Mouse (Mus musculus) c-Kit-positive CD71-positive TER-119-positive erythroid progenitor cells, embryonic 14.5 days (primary cell): ENCODE measurements around the gene Fthl17d.
"Not testable (repeated sequence)": the region's sequence is repeated elsewhere in the genome, so short reads cannot be mapped to it uniquely, and the experiment has no call there.

ENCODE experiments used
- DNase-seq: peaks from one replicate; pipeline ENCODE4 v3.0.0-alpha.2; 2013; ENCODE audit warnings: low spot score

Fthl17d gene

DNA sequence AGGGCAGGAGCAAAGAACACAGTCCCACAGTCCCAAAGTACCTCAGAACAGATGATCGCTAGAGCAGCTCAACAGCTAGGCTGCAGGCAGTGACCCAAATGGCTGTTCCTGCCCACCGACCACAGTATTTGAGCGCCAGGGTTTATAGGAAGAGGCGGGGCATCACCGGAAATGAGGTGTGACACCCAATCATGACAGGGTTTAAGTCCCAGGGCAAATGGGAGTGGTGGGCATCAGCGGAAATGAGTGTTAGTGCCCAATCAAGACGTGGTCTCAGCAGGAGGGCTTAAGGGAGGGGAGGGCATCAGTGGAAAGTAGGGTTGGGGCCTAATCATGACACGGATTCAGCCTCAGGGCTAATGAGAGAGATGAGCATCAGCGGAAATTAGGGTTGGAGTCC is at the start of gene Fthl17d:
Gene Fthl17d (minus strand): TSS at position 101 of the 400 bp plus-strand sequence.
- not testable (repeated sequence) for DNase-seq

GRCm38 (mm10) chrX:9033193-9033592 is 46.6 kb upstream of the Fthl17d start, which contains the start of gene Fthl17e:
Gene Fthl17e, plus strand, starts transcription at chrX:9033493.
- not testable (repeated sequence) for DNase-seq

DNA sequence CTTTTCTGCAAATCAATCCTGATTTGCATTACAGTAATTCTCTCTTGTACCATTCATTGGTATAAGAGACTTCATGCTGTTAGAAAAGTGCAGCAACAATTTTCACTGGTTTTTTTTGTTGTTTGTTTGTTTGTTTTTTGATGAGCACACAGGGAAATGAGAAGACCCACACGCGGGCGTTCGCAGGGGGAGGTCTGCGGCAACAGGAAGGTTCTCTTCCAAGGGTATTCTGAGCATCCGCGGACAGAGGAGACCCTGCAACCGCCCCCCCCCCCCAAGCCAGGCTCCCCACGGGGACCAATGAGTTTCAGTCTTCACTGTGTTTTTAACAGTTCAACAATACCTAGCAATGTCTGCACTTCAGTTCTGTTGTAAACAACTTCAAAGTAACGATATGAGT is 32.9 kb upstream of the Fthl17d start:
- DNase-seq: no peak

GRCm38 (mm10) chrX:9016079-9016478 is 29.5 kb upstream of the Fthl17d start:
- DNase-seq: no peak

- not testable (repeated sequence) for DNase-seq
These were observed 10.1 kb downstream of the Fthl17d start, which contains the start of gene Fthl17c for GRCm38 (mm10) chrX:8976459-8976858. Gene Fthl17c, minus strand, starts transcription at chrX:8976559.

DNA sequence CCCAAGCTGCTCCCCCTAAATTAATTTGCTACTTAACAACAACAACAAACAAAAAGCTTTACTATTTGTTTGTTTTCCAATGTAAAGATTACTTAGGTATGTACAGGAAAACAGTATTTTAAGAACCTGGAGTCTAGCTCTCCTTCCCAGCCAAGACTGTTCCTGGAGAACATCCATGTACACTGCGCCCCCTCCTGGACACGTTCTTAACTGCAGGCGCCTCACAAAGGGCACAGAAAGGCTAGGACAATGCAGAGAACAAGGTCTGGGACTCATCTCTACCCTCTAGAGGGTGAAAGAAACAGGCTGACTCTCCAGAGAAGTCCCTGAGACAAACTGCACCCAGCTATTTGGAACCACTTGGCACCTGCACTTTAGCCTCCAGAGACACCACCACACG is 21.9 kb downstream of the Fthl17d start:
- not testable (repeated sequence) for DNase-seq

DNA sequence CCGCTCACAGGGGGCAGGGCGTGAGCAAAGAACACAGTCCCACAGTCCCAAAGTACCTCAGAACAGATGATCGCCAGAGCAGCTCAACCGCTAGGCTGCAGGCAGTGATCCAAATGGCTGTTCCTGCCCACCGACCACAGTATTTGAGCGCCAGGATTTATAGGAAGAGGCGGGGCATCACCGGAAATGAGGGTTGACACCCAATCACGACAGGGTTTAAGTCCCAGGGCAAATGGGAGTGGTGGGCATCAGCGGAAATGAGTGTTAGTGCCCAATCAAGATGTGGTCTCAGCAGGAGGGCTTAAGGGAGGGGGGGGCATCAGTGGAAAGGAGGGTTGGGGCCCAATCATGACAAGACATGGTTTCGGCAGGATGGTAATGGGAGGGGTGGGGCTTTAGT is 23.7 kb downstream of the Fthl17d start, which contains the start of gene Fthl17b:
Gene Fthl17b (minus strand): TSS at position 101 of the 400 bp plus-strand sequence.
- not testable (repeated sequence) for DNase-seq

DNA sequence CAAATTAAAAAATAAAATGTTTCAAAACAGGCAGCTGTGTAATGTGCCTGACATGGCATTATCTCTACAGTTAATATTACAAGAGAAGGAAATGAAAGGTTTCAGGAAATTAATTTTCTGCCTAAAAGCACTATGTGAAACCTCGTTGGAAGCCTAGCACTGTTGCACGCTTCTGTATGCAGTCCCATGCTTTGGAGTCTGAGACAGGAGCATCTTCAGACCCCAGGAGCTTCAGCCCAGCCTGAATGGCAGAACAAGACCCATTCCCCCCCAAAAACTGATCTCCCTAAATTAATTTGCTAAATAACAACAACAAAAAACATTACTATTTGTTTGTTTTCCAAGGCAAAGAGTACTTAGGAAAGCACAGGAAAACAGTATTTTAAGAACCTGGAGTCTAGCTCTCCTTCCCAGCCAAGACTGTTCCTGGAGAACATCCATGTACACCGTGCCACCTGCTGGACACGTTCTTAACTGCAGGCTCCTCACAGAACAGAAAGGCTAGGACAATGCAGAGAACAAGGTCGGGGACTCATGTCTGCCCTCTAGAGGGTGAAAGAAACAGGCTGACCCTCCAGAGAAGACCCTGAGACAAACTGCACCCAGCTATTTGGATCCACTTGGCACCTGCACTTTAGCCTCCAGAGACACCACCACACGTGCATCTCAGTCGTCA is 38.3 kb downstream of the Fthl17d start:
- DNase-seq: peak; percentile 4

- no peak for DNase-seq
These were observed 42.5 kb downstream of the Fthl17d start for GRCm38 (mm10) chrX:8944041-8944440.
